Mouse (Mus musculus) embryonic facial prominence, embryonic 11.5 days (tissue): Measurements from ENCODE around the gene Eef1akmt2. TPM values are rescaled to one million over a fixed set of nuclear protein-coding genes. Genes with fewer than 3 reads are reported as not detected.

Source experiments
- ATAC-seq: fragments of 200-750 bp; cut with Nextera tagmentation; replicated peaks from 2 replicates; pipeline ENCODE4 v1.8.0; 2017; ENCODE audit warnings: low read depth; ENCODE audit not compliant: insufficient number of reproducible peaks, low FRiP score, low TSS enrichment
- DNase-seq: peaks from one replicate; pipeline ENCODE4 v3.0.0-alpha.2; 2015; ENCODE audit warnings: low spot score
- H3K27ac ChIP-seq: fragments of 300-500 bp; sonication (generic); replicated peaks from 2 replicates; pipeline ENCODE4 v1.5.1; 2014; ENCODE audit warnings: mild to moderate bottlenecking, low read depth, low read length, control low read depth
- H3K27me3 ChIP-seq: fragments of 300-500 bp; sonication (generic); 2 replicates; pipeline ENCODE4 v1.6.1; 2014; ENCODE audit warnings: mild to moderate bottlenecking, low read length, moderate library complexity, mixed read lengths; ENCODE audit not compliant: control insufficient read depth, insufficient read depth
- H3K36me3 ChIP-seq: fragments of 300-500 bp; sonication (generic); replicated peaks from 2 replicates; pipeline ENCODE4 v1.6.1; 2014; ENCODE audit warnings: low read depth, mild to moderate bottlenecking, low read length, moderate library complexity, mixed read lengths; ENCODE audit not compliant: control insufficient read depth, insufficient read depth
- H3K4me1 ChIP-seq: fragments of 300-500 bp; sonication (generic); 2 replicates; pipeline ENCODE4 v1.6.1; 2014; ENCODE audit warnings: low read length, mixed read lengths; ENCODE audit not compliant: control insufficient read depth, insufficient read depth
- H3K4me2 ChIP-seq: fragments of 300-500 bp; sonication (generic); 2 replicates; pipeline ENCODE4 v1.6.1; 2014; ENCODE audit warnings: low read depth, mild to moderate bottlenecking, control low read depth, low read length, moderate library complexity
- H3K4me3 ChIP-seq: fragments of 300-500 bp; sonication (generic); 2 replicates; pipeline ENCODE4 v1.5.1; 2014; ENCODE audit warnings: low read depth, low read length, control low read depth
- H3K9ac ChIP-seq: fragments of 300-500 bp; sonication (generic); replicated peaks from 2 replicates; pipeline ENCODE4 v1.6.1; 2014; ENCODE audit warnings: mild to moderate bottlenecking, control low read depth, low read length
- H3K9me3 ChIP-seq: fragments of 300-500 bp; sonication (generic); replicated peaks from 2 replicates; pipeline ENCODE4 v1.6.1; 2016; ENCODE audit warnings: mild to moderate bottlenecking, low read length, inconsistent platforms, mixed read lengths; ENCODE audit not compliant: control insufficient read depth
- WGBS: fragments of 180-500 bp; shearing (Covaris S2); extraction: QIAGEN DNeasy Blood & Tissue Kit; methylation state at CpG from one replicate; pipeline ENCODE4 v1.1.7; 2014; 5-methylcytosine and 5-hydroxymethylcytosine counted together
- polyA plus RNA-seq: library from polyadenylated mRNA; unstranded; fragments of >200 nt; fragmentation: Nextera tagmentation; extraction: Ambion mirVana; gene quantifications from 2 replicates; pipeline ENCODE4 v1.2.1, GENCODE M21; 2014

Eef1akmt2 gene
- polyA plus RNA-seq, 1 experiment from 2014 or later = 90.8 TPM

- Histone ChIP-seq H3K9me3 (no peaks in the 10 kb centered on the region), H3K27me3 (no peaks in the 10 kb centered on the region), H3K9ac (peak within 1 kb of the TSS; percentile 92), H3K27ac (peak within 1 kb of the TSS; percentile 17; the same call in 1 of the 2 replicates), H3K4me3 (peak within 1 kb of the TSS; percentile 92), H3K36me3 (no peaks in the 10 kb centered on the region), H3K4me2 (peak within 1 kb of the TSS; percentile 55), H3K4me1 (no peaks in the 10 kb centered on the region)
- DNase-seq = peak; percentile 94
- under 1% methylated on average over 51 of the region's 53 CpGs for WGBS
- ATAC-seq = peak; percentile 89
Measured at GRCm38 (mm10) chr7:132859042-132859958, 6.8 kb upstream of the Eef1akmt2 start, which contains the start of gene Abraxas2. Gene Abraxas2 (plus strand): TSS chr7:132859225.

GRCm38 (mm10) chr7:132858043-132858608 is 5.7 kb upstream of the Eef1akmt2 start:
- Histone ChIP-seq H3K9ac (no peak overlapping the region), H3K27ac (no peak overlapping the region), H3K36me3 (no peaks in the 10 kb centered on the region), H3K4me2 (no peak overlapping the region), H3K4me1 (no peaks in the 10 kb centered on the region), H3K4me3 (no peak overlapping the region), H3K9me3 (no peaks in the 10 kb centered on the region), H3K27me3 (no peaks in the 10 kb centered on the region)
- DNase-seq = no peak
- WGBS = 63% methylated on average over 5 of the region's 5 CpGs
- ATAC-seq = no peak

DNA sequence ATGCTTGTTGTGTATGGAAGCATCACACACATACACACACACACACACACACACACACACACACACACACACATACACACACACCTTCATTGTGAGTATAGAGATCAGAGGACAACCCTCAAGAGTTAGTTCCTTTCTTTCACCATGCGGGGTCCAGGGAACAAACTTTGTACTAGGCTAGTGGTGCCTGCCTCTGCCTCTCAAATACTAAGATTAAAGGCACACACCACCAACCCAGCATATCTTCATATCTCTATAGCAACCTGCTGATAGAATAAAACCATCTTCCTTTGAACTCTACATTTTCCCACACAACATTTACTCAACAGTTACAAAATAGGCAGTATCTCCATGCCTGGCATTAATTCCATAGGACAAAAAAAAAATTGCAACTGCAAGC is 3.6 kb upstream of the Eef1akmt2 start:
- no peak overlapping the region for H3K4me3 ChIP-seq
- H3K9me3 ChIP-seq = no peaks in the 10 kb centered on the region
- ATAC-seq = no peak
- no peaks in the 10 kb centered on the region for H3K36me3 ChIP-seq
- no peaks in the 10 kb centered on the region for H3K27me3 ChIP-seq
- WGBS = 76% methylated on average over 1 of the region's 1 CpGs
- no peak overlapping the region for H3K27ac ChIP-seq
- H3K9ac ChIP-seq = no peak overlapping the region
- no peak for DNase-seq
- H3K4me1 ChIP-seq = no peaks in the 10 kb centered on the region; the same call in 1 of the 2 replicates
- H3K4me2 ChIP-seq = no peak overlapping the region

DNA sequence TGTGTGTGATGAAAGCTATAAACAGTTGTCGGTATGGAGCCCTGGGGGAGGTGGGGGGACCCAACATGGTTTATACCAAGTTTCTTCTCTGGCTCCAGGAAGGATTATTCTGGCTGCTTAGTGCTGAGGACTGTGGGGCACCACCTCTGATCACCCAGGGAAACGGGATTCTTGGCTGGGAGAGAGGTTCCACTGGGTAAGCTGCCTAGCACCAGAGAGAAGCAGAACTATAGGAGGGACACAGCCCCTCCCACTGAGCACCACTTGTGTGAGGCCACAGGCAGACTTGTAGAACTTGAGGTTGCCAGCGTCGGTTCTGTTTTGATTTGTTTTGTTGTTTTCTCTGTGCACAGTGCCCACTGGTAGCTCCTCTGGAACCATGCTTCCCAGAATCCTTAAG is 1.5 kb upstream of the Eef1akmt2 start:
- 74% methylated on average over 4 of the region's 4 CpGs for WGBS
- Histone ChIP-seq H3K36me3 (no peaks in the 10 kb centered on the region; the same call in 1 of the 2 replicates), H3K4me3 (no peak overlapping the region), H3K4me2 (no peak overlapping the region), H3K4me1 (no peaks in the 10 kb centered on the region; the same call in 1 of the 2 replicates), H3K9ac (no peak overlapping the region), H3K27ac (no peak overlapping the region), H3K27me3 (no peaks in the 10 kb centered on the region), H3K9me3 (no peaks in the 10 kb centered on the region)
- DNase-seq (no peak), ATAC-seq (no peak)

- Histone ChIP-seq H3K36me3 (no peaks in the 10 kb centered on the region; the same call in 1 of the 2 replicates), H3K27ac (no peak overlapping the region), H3K9ac (no peak overlapping the region), H3K4me1 (no peaks in the 10 kb centered on the region; the same call in 1 of the 2 replicates), H3K4me3 (no peak overlapping the region), H3K4me2 (no peak overlapping the region), H3K9me3 (no peaks in the 10 kb centered on the region), H3K27me3 (no peaks in the 10 kb centered on the region)
- WGBS = 85% methylated on average over 6 of the region's 6 CpGs
- ATAC-seq = no peak
- DNase-seq = no peak
Measured at GRCm38 (mm10) chr7:132853361-132853760, 888 bp upstream of the Eef1akmt2 start.

- H3K27ac ChIP-seq = no peak overlapping the region
- no peaks in the 10 kb centered on the region for H3K4me1 ChIP-seq
- H3K9ac ChIP-seq = no peak overlapping the region
- peaks cover 2% of the 10 kb centered on the region; the same call in 1 of the 2 replicates for H3K36me3 ChIP-seq
- no peak overlapping the region for H3K4me3 ChIP-seq
- H3K9me3 ChIP-seq = no peaks in the 10 kb centered on the region
- WGBS = 90% methylated on average over 3 of the region's 3 CpGs
- no peak for DNase-seq
- H3K4me2 ChIP-seq = no peak overlapping the region
- no peak for ATAC-seq
- no peaks in the 10 kb centered on the region for H3K27me3 ChIP-seq
Measured at GRCm38 (mm10) chr7:132843152-132843551, 9.3 kb downstream of the Eef1akmt2 start.

GRCm38 (mm10) chr7:132842455-132842854 is 10.0 kb downstream of the Eef1akmt2 start:
- H3K36me3 ChIP-seq = 0 out of 2 replicates have a peak, but pooled peaks cover 2% of the 10 kb centered on the region
- ATAC-seq = no peak
- no peak for DNase-seq

DNA sequence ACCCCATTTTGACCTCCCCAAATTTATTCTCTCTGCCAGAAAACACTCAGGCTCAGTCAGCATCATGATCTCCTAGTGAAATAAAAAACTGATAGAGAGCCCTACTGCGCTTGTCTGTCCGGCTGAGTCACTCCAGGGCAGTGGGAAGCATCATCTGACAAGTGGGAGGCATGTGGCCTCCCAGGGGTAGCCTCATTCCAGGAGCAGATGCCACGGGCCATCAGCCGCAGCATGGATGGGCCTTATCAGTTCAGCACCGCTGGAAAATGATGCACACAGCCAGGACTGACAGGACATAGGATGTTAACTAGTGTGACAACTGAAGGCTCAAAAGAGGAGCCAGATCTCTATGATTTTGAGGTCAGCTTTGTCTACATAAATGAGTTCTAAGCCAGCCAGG is 11.2 kb downstream of the Eef1akmt2 start:
- Histone ChIP-seq H3K27me3 (no peaks in the 10 kb centered on the region), H3K27ac (no peak overlapping the region), H3K4me1 (no peaks in the 10 kb centered on the region), H3K36me3 (no peaks in the 10 kb centered on the region), H3K9me3 (no peaks in the 10 kb centered on the region), H3K4me3 (no peak overlapping the region), H3K9ac (no peak overlapping the region), H3K4me2 (no peak overlapping the region)
- ATAC-seq (no peak), DNase-seq (no peak)
- WGBS = 83% methylated on average over 5 of the region's 5 CpGs

More at GRCm38 (mm10) chr7:132842455-132842854, 10.0 kb downstream of the Eef1akmt2 start:
- Histone ChIP-seq H3K27ac (no peak overlapping the region), H3K27me3 (no peaks in the 10 kb centered on the region), H3K4me2 (no peak overlapping the region), H3K4me1 (no peaks in the 10 kb centered on the region), H3K9ac (no peak overlapping the region), H3K4me3 (no peak overlapping the region), H3K9me3 (no peaks in the 10 kb centered on the region)
- WGBS = 76% methylated on average over 1 of the region's 1 CpGs
